Mouse (Mus musculus): ENCODE data around the gene Dusp13. TPM values are rescaled to one million over a fixed set of nuclear protein-coding genes. Genes with fewer than 3 reads are reported as not detected.

Gene Dusp13
- polyA plus RNA-seq, 1 experiment = not detected

GRCm38 (mm10) chr14:21729031-21729732, 21.8 kb downstream of the Dusp13 start:
- no peak for TF ChIP-seq GATA1 (IDR thresholded peaks at IDR 0.05; ENCODE audit: low read length)

GRCm38 (mm10) chr14:21722021-21722698, 28.8 kb downstream of the Dusp13 start:
- TF ChIP-seq GATA1 (IDR thresholded peaks at IDR 0.05; ENCODE audit: low read length) = no peak

- no peak for TF ChIP-seq GATA1 (IDR thresholded peaks at IDR 0.05; ENCODE audit: low read length)
Observed at GRCm38 (mm10) chr14:21720430-21721205, 30.4 kb downstream of the Dusp13 start.

- TF ChIP-seq GATA1 (IDR thresholded peaks at IDR 0.05; ENCODE audit: low read length) = no peak
Observed at GRCm38 (mm10) chr14:21719646-21720383, 31.2 kb downstream of the Dusp13 start.

GRCm38 (mm10) chr14:21714486-21714885, 36.5 kb downstream of the Dusp13 start, which contains the start of gene Dupd1:
Gene Dupd1 (minus strand): TSS chr14:21714576.
- TF ChIP-seq GATA1 (IDR thresholded peaks at IDR 0.05; ENCODE audit: low read length) = no peak

GRCm38 (mm10) chr14:21711231-21711630, 39.8 kb downstream of the Dusp13 start:
- TF ChIP-seq GATA1 (IDR thresholded peaks at IDR 0.05; ENCODE audit: low read length) = no peak

GRCm38 (mm10) chr14:21709545-21709944, 41.4 kb downstream of the Dusp13 start:
- TF ChIP-seq GATA1 (IDR thresholded peaks at IDR 0.05; ENCODE audit: low read length) = no peak

- TF ChIP-seq GATA1 (IDR thresholded peaks at IDR 0.05; ENCODE audit: low read length) = no peak
Observed at GRCm38 (mm10) chr14:21706759-21707571, 44.0 kb downstream of the Dusp13 start.

- TF ChIP-seq GATA1 (IDR thresholded peaks at IDR 0.05; ENCODE audit: low read length) = no peak
Observed at GRCm38 (mm10) chr14:21705462-21705861, 45.5 kb downstream of the Dusp13 start.

GRCm38 (mm10) chr14:21703255-21703654, 47.7 kb downstream of the Dusp13 start:
- TF ChIP-seq GATA1 (IDR thresholded peaks at IDR 0.05; ENCODE audit: low read length) = no peak

- no peak for TF ChIP-seq GATA1 (IDR thresholded peaks at IDR 0.05; ENCODE audit: low read length)
Observed at GRCm38 (mm10) chr14:21702691-21703090, 48.3 kb downstream of the Dusp13 start.

- no peak for TF ChIP-seq GATA1 (IDR thresholded peaks at IDR 0.05; ENCODE audit: low read length)
Observed at GRCm38 (mm10) chr14:21696186-21696830, 54.7 kb downstream of the Dusp13 start.

- no peak for TF ChIP-seq GATA1 (IDR thresholded peaks at IDR 0.05; ENCODE audit: low read length)
Observed at GRCm38 (mm10) chr14:21695020-21695419, 56.0 kb downstream of the Dusp13 start.

GRCm38 (mm10) chr14:21691070-21691469, 59.9 kb downstream of the Dusp13 start:
- TF ChIP-seq GATA1 (IDR thresholded peaks at IDR 0.05; ENCODE audit: low read length) = no peak

All from G1E-ER4 (cell line).